Mouse (Mus musculus) kidney, adult 2 months (tissue): ENCODE data around the gene Pfas.

ENCODE experiments used
- CTCF ChIP-seq: fragments of 200-500 bp; conservative IDR thresholded peaks from 2 replicates; pipeline ENCODE4 v1.5.1; 2011; ENCODE audit warnings: low read depth, mild to moderate bottlenecking, control low read depth, low read length, moderate library complexity, mixed read lengths; ENCODE audit not compliant: insufficient read depth, insufficient read length
- POLR2A ChIP-seq: fragments of 200-500 bp; IDR thresholded peaks from one replicate; pipeline ENCODE4 v1.6.1; 2011; ENCODE audit warnings: low read depth, low read length, control low read depth

GRCm38 (mm10) chr11:68993122-68993521, 15.1 kb downstream of the Pfas start:
- TF ChIP-seq CTCF = no peak
- TF ChIP-seq POLR2A = no peak
